Mouse (Mus musculus) lung, postnatal 0 days (tissue): ENCODE results near the gene Myo9a. TPM values are rescaled to one million over a fixed set of nuclear protein-coding genes. Genes with fewer than 3 reads are reported as not detected.

ENCODE experiments used
- ATAC-seq: fragments of 200-750 bp; cut with Nextera tagmentation; 2 replicates; pipeline ENCODE4 v1.8.0; 2017; ENCODE audit warnings: moderate library complexity
- DNase-seq: peaks from one replicate; pipeline ENCODE4 v3.0.0-alpha.2; 2016; ENCODE audit warnings: low spot score
- H3K27ac ChIP-seq: fragments of 300-500 bp; sonication (generic); 2 replicates; pipeline ENCODE4 v1.5.1; 2014; ENCODE audit warnings: antibody characterized with exemption, mild to moderate bottlenecking, low read length, mixed read lengths
- H3K27me3 ChIP-seq: fragments of 300-500 bp; sonication (generic); replicated peaks from 2 replicates; pipeline ENCODE4 v1.6.1; 2014; ENCODE audit warnings: low read length, mixed read lengths; ENCODE audit not compliant: insufficient read depth
- H3K36me3 ChIP-seq: fragments of 300-500 bp; sonication (generic); 2 replicates; pipeline ENCODE4 v1.6.1; 2014; ENCODE audit warnings: low read length, mixed read lengths; ENCODE audit not compliant: insufficient read depth
- H3K4me1 ChIP-seq: fragments of 300-500 bp; sonication (generic); 2 replicates; pipeline ENCODE4 v1.6.1; 2014; ENCODE audit warnings: antibody characterized with exemption, low read depth, low read length, mixed read lengths; ENCODE audit not compliant: insufficient read depth
- H3K4me2 ChIP-seq: fragments of 300-500 bp; sonication (generic); replicated peaks from 2 replicates; pipeline ENCODE4 v1.6.1; 2014; ENCODE audit warnings: low read depth, mild to moderate bottlenecking, low read length, moderate library complexity, mixed read lengths
- H3K4me3 ChIP-seq: fragments of 300-500 bp; sonication (generic); 2 replicates; pipeline ENCODE4 v1.5.1; 2014; ENCODE audit warnings: low read depth, low read length
- H3K9ac ChIP-seq: fragments of 300-500 bp; sonication (generic); replicated peaks from 2 replicates; pipeline ENCODE4 v1.6.1; 2014; ENCODE audit warnings: low read depth, mild to moderate bottlenecking
- H3K9me3 ChIP-seq: fragments of 300-500 bp; sonication (generic); 2 replicates; pipeline ENCODE4 v1.6.1; 2016; ENCODE audit warnings: low read length, mixed read lengths
- CTCF ChIP-seq: IDR thresholded peaks from 2 replicates; pipeline ENCODE4 v1.5.1; 2016; ENCODE audit warnings: antibody characterized with exemption, mild to moderate bottlenecking
- EP300 ChIP-seq: IDR thresholded peaks from 2 replicates; pipeline ENCODE4 v1.6.1; 2016; ENCODE audit warnings: antibody characterized with exemption, mild to moderate bottlenecking, control low read depth
- WGBS: fragments of 180-500 bp; shearing (Covaris S2); extraction: QIAGEN DNeasy Blood & Tissue Kit; methylation state at CpG from one replicate; pipeline ENCODE4 v1.1.7; 2014; 5-methylcytosine and 5-hydroxymethylcytosine counted together
- polyA plus RNA-seq: library from polyadenylated mRNA; unstranded; fragments of >200 nt; fragmentation: Nextera tagmentation; extraction: Ambion mirVana; gene quantifications from 2 replicates; pipeline ENCODE4 v1.2.1, GENCODE M21; 2015

Gene Myo9a
- 8.1 and 11.5 TPM in 2 replicates for polyA plus RNA-seq

DNA sequence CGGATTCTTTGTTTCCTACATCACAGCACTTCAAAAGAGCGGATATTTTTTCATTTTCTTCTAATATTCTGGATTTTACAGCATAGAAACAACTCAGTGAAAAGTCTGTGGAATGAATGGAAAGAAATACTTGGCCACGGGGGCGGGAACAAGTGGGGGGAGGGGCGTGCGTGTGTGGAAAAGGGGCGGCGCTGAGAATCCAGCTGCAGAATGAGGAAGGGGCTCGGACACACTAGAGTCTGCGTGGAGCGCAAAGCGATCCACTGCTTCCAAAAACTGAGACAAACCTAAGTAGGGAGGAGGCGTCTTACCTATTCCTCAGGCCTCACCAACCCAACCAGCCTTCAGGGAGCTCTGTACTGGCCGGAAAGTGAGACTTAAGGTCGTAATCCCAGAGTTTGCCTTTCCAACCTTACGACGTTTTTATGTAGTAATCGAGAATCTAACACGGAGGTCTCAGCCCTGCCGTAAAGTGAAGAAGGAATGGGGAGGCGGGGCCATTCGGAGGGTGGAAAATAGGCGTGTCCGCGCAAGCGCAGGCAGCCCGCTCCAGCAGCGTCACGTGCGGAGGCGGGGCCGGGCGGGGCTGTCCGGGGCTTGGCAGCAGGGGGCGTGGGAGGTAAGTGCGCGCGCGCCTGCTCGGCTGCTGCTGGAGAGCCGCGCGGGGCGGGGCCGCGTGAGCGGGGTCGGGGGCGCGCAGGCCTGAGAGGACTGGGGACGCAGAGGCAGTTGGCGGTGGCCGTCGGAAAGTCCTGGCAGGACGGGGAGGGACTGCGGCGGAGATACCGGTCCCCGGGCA, at the start of gene Myo9a, which contains the start of gene Senp8:
Gene Myo9a (plus strand): TSS at position 630 of the 799 bp plus-strand sequence.
Gene Senp8 (minus strand): TSS at position 444 of the 799 bp plus-strand sequence.
- Histone ChIP-seq H3K9me3 (no peaks in the 10 kb centered on the region), H3K9ac (peak within 1 kb of the TSS; percentile 82), H3K4me1 (peaks cover 4% of the 10 kb centered on the region; the same call in 1 of the 2 replicates), H3K4me3 (peak within 1 kb of the TSS; percentile 86), H3K27me3 (no peaks in the 10 kb centered on the region), H3K4me2 (peak within 1 kb of the TSS; percentile 63), H3K27ac (peak within 1 kb of the TSS; percentile 96), H3K36me3 (no peaks in the 10 kb centered on the region)
- peak; percentile 99 for DNase-seq
- peak; percentile 50 for TF ChIP-seq CTCF
- no peak for TF ChIP-seq EP300
- ATAC-seq: peak; percentile 94
- WGBS: 3% methylated on average over 35 of the region's 59 CpGs

DNA sequence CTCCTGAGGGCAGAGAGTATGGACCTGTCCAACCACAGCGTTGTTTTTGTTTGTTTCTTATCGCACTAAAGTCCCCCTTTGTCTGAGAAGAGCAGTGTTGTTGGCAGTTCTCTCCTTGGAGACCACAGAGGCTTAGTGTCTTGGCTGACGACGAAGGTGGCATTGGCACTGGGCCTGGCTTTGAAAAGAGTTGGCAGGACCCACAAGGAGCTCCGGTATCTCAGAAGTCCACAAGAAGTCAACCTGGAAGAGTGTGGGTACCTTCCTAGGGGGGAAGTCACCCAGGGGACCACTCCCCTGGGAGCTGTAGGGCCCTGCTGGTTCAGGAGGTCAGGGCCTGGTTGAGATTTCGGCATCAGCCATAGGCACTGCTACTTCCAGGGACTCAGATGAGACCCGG, 49.6 kb upstream of the Myo9a start:
- H3K27ac ChIP-seq: peak overlapping the region; percentile 54; the same call in 1 of the 2 replicates
- no peaks in the 10 kb centered on the region for H3K9me3 ChIP-seq
- H3K36me3 ChIP-seq: no peaks in the 10 kb centered on the region
- no peak overlapping the region for H3K4me3 ChIP-seq
- ATAC-seq: no peak
- TF ChIP-seq EP300: no peak
- TF ChIP-seq CTCF: no peak
- H3K27me3 ChIP-seq: no peaks in the 10 kb centered on the region
- no peak for DNase-seq
- no peak overlapping the region for H3K4me2 ChIP-seq
- H3K4me1 ChIP-seq: no peaks in the 10 kb centered on the region; the same call in 1 of the 2 replicates
- 54% methylated on average over 7 of the region's 7 CpGs for WGBS
- H3K9ac ChIP-seq: no peak overlapping the region

DNA sequence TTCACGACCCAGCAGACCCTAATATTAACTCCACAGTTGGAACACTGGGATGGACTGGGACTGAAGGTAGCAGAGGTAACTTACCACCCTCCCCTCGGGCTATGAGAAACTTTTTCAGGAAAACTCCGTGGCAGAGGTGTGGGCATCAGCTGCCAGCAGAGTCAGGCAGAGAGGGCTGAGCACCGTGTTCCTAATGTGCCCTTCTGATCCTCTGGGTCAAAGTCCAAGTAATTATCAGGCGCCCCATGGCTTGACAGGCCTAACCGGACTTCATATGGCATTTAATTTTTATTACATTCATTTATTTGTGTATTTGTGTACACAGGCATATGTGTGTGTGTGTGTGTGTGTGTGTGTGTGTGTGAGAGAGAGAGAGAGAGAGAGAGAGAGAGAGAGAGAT, 47.6 kb upstream of the Myo9a start:
- H3K36me3 ChIP-seq: no peaks in the 10 kb centered on the region
- WGBS: 58% methylated on average over 6 of the region's 6 CpGs
- no peak overlapping the region for H3K9ac ChIP-seq
- DNase-seq (no peak), ATAC-seq (no peak)
- no peak overlapping the region for H3K4me3 ChIP-seq
- H3K27ac ChIP-seq: peak overlapping the region; percentile 38
- peaks cover 4% of the 10 kb centered on the region; the same call in 1 of the 2 replicates for H3K4me1 ChIP-seq
- H3K9me3 ChIP-seq: no peaks in the 10 kb centered on the region
- TF ChIP-seq CTCF: no peak
- no peak for TF ChIP-seq EP300
- H3K4me2 ChIP-seq: no peak overlapping the region
- no peaks in the 10 kb centered on the region for H3K27me3 ChIP-seq

DNA sequence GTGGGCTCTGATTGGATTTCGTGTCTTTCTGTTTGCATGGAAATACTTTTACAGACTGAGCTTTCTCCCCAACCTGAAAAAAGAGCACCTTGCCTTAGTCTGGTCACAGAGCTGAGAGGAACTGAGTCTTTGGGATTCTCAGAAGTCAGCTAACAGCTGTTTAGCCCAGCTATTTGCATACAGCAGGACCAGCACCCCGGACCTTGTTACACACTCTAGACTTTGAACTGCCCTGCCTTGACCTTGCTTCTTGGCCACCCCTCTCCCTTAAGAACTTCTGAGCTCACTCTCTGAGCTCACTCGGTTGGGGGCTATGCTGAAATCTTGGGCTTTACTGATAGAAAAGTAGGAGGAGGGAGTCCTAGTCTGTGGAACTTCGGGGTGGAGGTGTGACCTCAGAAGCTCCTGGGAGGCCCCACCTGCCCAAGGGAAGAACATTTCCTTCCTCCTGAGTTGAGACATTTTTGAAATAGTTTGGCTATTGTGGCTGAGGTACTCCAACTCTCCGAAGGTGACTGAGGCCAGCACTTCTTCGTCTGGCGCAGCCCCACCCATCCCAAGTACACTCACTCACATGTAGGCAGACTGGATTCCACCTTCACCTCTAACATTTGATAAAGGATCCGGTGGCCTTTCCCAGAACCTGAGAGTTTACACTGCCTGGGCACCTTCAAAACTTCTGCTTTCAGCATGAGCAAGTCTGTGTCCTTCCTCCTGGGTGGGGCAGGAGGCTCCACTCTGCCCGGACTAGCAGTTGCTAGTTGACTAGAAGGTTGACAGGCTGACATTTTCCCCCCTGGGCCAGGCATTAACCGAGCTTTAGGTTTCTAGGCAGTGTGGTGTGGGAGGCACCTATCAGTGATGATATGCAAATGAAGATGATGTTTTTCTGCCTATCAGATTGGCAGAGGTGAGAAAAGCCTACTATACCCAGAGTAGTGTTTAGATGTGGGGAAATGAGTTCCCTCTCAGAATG, 43.6 kb upstream of the Myo9a start:
- no peaks in the 10 kb centered on the region for H3K36me3 ChIP-seq
- H3K27me3 ChIP-seq: no peaks in the 10 kb centered on the region
- H3K27ac ChIP-seq: peak overlapping the region; percentile 91
- H3K4me1 ChIP-seq: peaks cover 8% of the 10 kb centered on the region; the same call in 1 of the 2 replicates
- no peak overlapping the region for H3K4me2 ChIP-seq
- ATAC-seq: peak; percentile 90
- 33% methylated on average over 10 of the region's 10 CpGs for WGBS
- no peak overlapping the region for H3K4me3 ChIP-seq
- peak; percentile 95 for DNase-seq
- no peak overlapping the region for H3K9ac ChIP-seq
- no peaks in the 10 kb centered on the region for H3K9me3 ChIP-seq
- TF ChIP-seq CTCF: no peak
- peak; percentile 100 for TF ChIP-seq EP300

DNA sequence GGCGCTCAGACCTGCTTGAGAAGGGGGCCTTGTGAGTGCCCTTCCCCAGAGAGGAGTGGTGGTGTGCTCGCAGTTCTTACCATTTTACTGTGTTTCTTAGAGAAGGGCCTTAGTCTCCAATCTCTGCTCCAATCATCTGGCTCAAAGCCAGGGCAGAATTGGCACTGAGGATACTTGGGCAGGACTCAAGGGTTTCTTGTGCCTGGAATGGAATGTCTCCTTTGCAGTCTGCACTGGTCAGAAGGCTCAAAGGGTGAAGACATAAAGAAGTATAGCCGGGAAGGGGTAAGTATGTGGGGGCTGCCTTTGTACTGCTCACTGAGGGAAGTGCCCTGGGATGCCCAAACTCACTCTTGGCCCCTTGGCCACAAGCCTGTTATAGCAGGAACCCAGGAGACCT, 41.5 kb upstream of the Myo9a start:
- WGBS: 41% methylated on average over 3 of the region's 3 CpGs
- Histone ChIP-seq H3K36me3 (no peaks in the 10 kb centered on the region), H3K27me3 (no peaks in the 10 kb centered on the region), H3K4me1 (peaks cover 8% of the 10 kb centered on the region; the same call in 1 of the 2 replicates), H3K4me3 (no peak overlapping the region), H3K27ac (peak overlapping the region; percentile 91), H3K9me3 (no peaks in the 10 kb centered on the region), H3K9ac (peak overlapping the region; percentile 29; the same call in 1 of the 2 replicates), H3K4me2 (no peak overlapping the region)
- DNase-seq (peak; percentile 87), ATAC-seq (peak; percentile 68)
- TF ChIP-seq CTCF (no peak), EP300 (peak; percentile 99)
